Mouse (Mus musculus) layer of hippocampus, adult 18-20 months (tissue): ENCODE results near the gene Hist1h2ap. TPM values are rescaled to one million over a fixed set of nuclear protein-coding genes. Genes with fewer than 3 reads are reported as not detected.
A peak's percentile ranks its signal among the peaks of the same experiment; 100 is the strongest.
"Not testable (repeated sequence)": the region's sequence is repeated elsewhere in the genome, so short reads cannot be mapped to it uniquely, and the experiment has no call there.

ENCODE experiments used
- DNase-seq, 2 experiments: peaks; one replicate each; pipeline ENCODE4 v3.0.0; 2022; ENCODE audit warnings: low spot score in 2 of 2
- long read RNA-seq: library from polyadenylated mRNA; stranded (forward); transcript quantifications from one replicate; pipeline ENCODE4 v2.0.0, GENCODE M21; 2021
- total RNA-seq, 2 experiments: library from RNA; stranded (reverse); gene quantifications; 2 replicates each; pipeline ENCODE4 v1.2.3; 2021

The Hist1h2ap gene
- total RNA-seq, result 10 to 100 TPM in 1 of 2 experiments, not detected in 1; 24.8 TPM
- long read RNA-seq, result 0 reads

- DNase-seq, result not testable (repeated sequence)
Observed at GRCm38 (mm10) chr13:21833461-21833860, at the start of gene Hist1h2ap, which contains the start of gene Hist1h2br. Gene Hist1h2ap, minus strand, starts transcription at chr13:21833507. Gene Hist1h2br, plus strand, starts transcription at chr13:21833743.

GRCm38 (mm10) chr13:21882760-21883405 lies 49.6 kb upstream of the Hist1h2ap start:
- DNase-seq, result peak; percentile 53 to 84

GRCm38 (mm10) chr13:21881878-21882669 lies 48.8 kb upstream of the Hist1h2ap start:
- peak; percentile 31 to 80 for DNase-seq

- no peak for DNase-seq
Observed at GRCm38 (mm10) chr13:21880735-21881134, 47.4 kb upstream of the Hist1h2ap start.

- DNase-seq, result not testable (repeated sequence)
Observed at GRCm38 (mm10) chr13:21865503-21865902, 32.2 kb upstream of the Hist1h2ap start.

GRCm38 (mm10) chr13:21861608-21862007 lies 28.3 kb upstream of the Hist1h2ap start:
- DNase-seq, result no peak

- DNase-seq, result peak; percentile 60 to 89
Observed at GRCm38 (mm10) chr13:21855698-21856162, 22.4 kb upstream of the Hist1h2ap start.

GRCm38 (mm10) chr13:21855146-21855545 lies 21.8 kb upstream of the Hist1h2ap start:
- peak; percentile 82 to 95 for DNase-seq

- no peak for DNase-seq
Observed at GRCm38 (mm10) chr13:21852215-21852945, 19.1 kb upstream of the Hist1h2ap start.

- DNase-seq, result not testable (repeated sequence)
Observed at GRCm38 (mm10) chr13:21850696-21851095, 17.4 kb upstream of the Hist1h2ap start.

- DNase-seq, result peak; percentile 9 to 18
Observed at GRCm38 (mm10) chr13:21847883-21848282, 14.6 kb upstream of the Hist1h2ap start.

GRCm38 (mm10) chr13:21846356-21846755 lies 13.0 kb upstream of the Hist1h2ap start:
- not testable (repeated sequence) for DNase-seq

- DNase-seq, result not testable (repeated sequence)
Observed at GRCm38 (mm10) chr13:21840508-21840907, 7.2 kb upstream of the Hist1h2ap start.

GRCm38 (mm10) chr13:21831418-21832394 lies 1.6 kb downstream of the Hist1h2ap start, which contains the start of gene Hist1h4n:
Gene Hist1h4n, minus strand, starts transcription at chr13:21832196.
- DNase-seq, result peak; percentile 29 to 58

GRCm38 (mm10) chr13:21830344-21830743 lies 3.0 kb downstream of the Hist1h2ap start:
- no peak for DNase-seq

- DNase-seq, result no peak
Observed at GRCm38 (mm10) chr13:21828511-21828910, 4.8 kb downstream of the Hist1h2ap start.

GRCm38 (mm10) chr13:21820082-21820890 lies 13.0 kb downstream of the Hist1h2ap start:
- DNase-seq, result not testable (repeated sequence)

- DNase-seq, result not testable (repeated sequence)
Observed at GRCm38 (mm10) chr13:21812092-21812491, 21.2 kb downstream of the Hist1h2ap start.

GRCm38 (mm10) chr13:21811539-21811938 lies 21.8 kb downstream of the Hist1h2ap start, which contains the start of gene Hist1h4m:
Gene Hist1h4m, plus strand, starts transcription at chr13:21811746.
- peak; percentile 25 to 60 for DNase-seq
